Mouse (Mus musculus): ENCODE results near the gene Sez6l. TPM values are rescaled to one million over a fixed set of nuclear protein-coding genes. Genes with fewer than 3 reads are reported as not detected.

Sez6l gene
- total RNA-seq, 2 experiments from 2014 or later = 7.6 to 8.7 TPM

DNA sequence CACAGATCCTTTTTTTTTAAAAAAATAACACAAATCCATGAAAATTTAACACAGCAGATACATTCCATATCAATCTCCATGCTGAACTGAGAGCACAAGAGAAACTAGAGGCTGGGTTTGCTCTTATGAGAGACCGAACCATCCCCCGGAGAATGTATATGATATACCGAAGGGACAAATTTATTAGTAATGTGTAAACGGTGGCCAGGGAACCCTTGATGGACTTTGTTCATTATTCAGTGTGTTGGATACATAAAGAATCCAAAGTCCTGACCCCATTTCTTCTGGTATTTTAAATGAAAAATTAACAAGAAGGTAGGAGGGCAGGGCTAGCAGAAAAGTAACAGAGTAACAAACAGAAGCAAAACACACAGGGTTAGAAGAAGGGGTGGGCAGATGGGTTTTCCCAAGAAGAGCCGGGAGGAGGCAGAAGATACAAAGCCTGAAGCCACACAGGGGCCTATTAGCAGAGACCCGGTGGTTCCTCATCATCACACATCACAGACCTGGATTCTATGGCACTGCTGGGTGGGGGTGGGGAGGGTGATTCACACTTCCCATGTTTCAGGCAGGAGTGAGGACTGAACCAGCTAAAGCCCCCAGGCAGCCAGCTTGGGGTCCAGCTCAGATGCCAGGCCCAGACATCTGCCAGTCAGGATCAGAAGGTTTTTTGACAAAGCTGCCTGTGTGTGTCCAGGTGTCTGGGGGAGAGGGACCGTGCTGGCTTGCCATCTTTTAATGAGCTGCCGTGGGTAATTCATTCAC lies 76.9 kb downstream of the Sez6l start:
- DNase-seq (ENCODE audit: low spot score in 2 of 2) = no peak

DNA sequence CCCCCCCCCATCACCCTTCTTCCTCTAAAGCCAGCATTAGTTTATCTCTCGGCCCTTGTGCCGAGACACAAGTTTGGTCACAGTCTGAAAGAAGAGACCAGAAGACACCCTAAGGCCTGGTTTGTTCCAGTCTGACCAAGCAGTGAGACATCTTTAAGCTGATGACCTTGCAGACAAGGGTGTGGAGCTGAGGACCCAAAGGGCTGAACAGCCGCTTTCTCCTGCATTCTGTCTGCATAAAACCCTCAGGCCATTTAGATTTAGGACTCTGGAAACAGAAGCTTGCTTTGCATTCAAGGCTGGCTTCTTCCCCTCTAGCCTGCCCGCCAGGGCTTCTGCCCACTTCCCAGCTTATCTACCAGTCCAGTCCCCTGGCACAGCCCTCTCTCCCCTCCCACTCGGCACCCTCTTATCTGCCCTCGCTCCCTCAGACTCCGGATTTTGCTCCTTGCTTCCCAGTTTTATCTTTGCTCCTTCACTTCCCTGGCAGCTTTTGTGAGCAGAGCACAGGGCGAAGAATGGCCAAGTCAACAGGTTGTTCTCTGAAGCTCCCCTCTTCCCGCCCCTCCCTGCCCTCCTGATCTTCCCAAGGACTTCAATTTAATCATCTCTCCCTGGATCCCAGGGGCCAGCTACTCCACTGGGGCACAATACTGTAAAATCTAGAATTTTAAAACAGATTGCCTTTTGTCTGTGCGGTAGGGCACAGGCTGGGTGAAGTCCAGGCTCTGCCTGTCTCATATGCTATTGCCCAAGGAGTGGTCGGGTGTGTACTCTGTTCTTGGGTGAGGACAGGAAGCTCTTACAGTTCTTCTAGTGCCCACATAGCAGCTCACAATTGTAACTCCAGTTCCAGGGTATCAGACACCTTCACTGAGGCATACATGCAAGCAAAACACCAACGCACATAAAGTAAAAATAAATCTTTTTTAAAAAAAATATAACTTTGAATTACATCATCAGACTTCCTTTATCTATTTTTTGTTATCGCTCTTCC lies 77.8 kb downstream of the Sez6l start:
- DNase-seq (ENCODE audit: low spot score in 2 of 2) = no peak

GRCm38 (mm10) chr5:112496753-112497369 lies 80.1 kb downstream of the Sez6l start:
- DNase-seq (ENCODE audit: low spot score in 2 of 2) = no peak

DNA sequence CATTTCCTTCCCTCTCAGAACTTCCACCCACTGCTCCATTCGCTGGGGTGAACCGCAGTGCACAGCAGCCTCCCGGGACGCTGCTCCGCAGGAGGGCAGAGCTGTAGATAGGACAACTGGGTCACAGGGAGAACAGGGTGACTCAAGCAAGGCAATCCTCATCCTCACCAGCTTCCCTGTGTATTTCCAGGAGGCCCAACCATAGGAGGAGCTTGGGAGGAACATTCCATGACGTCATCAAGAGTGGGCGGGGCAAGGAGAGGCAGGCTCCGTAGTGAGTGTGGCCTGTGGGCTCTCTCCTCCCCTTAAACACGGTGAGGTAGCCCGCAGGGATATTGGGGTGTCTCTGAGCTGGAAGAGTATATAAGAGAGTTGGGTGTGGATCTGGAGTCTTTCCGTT lies 83.5 kb downstream of the Sez6l start:
- DNase-seq (ENCODE audit: low spot score in 2 of 2) = no peak

DNA sequence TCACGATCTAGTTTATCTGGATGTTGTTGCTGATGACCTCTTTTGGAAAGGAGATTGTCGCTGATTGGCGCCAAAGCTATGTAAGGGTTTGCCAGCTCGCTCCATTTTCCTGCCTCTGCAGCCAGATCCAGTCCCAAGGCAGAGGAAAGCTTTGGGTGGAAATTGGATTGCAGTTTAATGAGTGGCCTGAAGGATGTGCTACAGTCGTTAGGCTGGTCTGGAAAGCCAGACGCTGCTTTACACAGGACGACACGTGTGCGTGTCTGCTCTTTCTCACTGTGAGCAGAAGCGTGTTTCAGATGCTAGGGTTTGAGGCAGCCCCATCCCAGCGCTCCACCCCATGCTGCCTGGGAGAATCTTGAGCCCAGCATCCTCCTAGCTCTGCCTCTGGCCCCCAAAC lies 85.5 kb downstream of the Sez6l start:
- DNase-seq (ENCODE audit: low spot score in 2 of 2) = no peak

DNA sequence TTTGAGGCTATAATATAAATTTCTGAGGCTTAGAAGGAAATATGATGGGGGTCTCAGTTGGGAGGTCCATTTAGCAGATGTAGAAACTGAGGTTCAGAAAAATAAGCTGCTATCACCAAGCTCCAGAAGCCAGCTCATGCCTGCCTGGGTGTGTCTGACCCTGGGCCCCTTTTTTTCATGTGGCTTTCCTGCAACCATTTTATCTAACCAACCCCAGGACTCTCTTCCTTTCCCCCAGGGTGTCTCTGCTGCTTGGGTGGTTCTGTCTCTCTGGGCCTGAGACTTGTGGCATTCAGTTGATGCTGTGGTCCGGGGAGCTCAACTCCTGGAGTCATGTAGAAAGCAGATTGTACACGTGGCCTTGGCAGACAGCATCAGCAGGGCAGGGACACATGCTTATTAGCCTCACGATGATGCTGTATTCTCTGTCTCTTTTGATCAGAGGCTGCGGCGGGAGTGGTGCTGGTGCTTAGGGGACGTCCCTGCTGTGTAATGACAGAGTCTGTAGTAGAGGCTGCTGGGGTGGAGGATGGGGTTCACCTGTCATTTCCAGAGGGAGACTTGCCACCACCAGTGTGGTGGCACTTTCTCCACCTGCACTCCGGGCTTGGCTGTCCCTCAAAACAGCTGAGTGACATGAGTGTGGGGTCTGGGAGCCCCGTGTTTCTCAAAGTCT lies 88.7 kb downstream of the Sez6l start:
- DNase-seq (ENCODE audit: low spot score in 2 of 2) = no peak

DNA sequence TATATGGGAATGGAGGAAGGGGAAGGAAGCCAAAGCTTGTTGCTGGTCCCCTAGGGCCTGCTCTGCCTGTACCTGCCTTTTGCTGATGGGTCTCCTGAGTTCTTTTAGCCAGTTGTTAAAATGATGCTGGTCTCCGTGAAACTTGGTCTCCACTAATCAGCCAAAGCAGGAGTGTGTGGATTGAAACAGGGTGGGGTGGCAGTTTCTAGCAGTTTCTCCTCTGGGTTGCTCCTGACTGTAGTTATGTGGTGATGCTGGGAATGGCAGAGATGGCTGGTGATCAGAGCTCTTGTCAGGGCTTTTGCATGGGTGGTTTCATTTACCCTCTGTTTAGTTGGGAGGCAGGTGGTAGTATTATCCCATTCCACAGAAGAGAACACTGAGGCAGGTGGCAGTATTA lies 89.5 kb downstream of the Sez6l start:
- DNase-seq (ENCODE audit: low spot score in 2 of 2) = no peak

DNA sequence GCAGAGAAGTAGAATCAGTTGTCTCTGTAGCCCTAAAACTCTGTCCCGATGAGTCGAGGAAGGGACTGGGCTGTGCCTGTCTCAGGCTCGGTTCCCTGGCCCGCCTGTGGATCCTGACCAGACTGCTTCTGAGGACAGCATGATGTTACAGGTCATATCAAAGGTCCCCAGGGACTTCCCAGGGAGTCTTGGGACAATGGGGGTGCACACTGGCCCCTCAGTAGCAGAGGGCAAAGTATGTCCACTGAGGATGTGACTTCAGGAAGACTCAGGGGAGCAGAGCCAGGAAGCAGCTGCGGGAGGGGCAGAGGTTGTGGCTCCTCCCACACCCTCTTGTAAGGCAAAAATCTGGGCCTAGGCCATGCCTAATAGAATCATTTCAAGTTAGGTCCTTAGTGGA lies 90.6 kb downstream of the Sez6l start:
- DNase-seq (ENCODE audit: low spot score in 2 of 2) = no peak

DNA sequence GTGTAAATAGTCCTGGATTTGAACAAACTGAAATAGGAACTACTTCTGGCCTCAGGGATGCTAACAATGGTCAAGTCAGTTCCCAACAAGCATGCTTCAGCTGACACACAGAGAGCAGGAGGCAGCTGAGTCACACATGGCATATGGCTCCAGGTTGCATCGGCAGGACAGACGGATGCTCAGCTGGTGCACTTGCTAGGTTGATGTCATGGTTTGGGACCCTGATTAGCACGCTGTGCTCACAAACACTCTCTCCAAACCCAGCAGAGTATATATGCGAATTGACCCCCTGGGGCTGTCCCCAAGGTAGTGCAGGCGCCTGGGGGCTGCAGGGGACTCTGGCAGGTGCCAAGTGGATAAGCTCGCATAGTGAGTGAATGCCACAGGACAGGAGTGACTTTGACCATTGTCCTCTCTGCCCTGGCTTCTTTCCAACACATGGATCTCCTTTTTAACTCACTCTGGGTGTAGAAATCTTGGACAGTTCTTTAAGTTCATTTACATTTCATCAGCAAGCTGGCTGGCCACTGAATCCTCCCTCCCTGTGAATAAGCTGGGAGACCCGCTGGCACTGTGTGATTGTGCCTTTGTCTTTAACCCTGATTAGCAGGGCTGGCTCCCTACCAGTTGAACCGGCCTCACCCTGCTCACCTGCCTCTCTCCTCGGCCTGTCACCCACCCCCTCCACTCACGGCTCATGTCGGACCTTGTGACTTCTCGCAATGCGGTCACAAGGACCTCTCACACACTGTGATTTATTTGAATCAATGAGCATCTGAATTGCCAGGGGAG lies 91.9 kb downstream of the Sez6l start:
- DNase-seq (ENCODE audit: low spot score in 2 of 2) = no peak

DNA sequence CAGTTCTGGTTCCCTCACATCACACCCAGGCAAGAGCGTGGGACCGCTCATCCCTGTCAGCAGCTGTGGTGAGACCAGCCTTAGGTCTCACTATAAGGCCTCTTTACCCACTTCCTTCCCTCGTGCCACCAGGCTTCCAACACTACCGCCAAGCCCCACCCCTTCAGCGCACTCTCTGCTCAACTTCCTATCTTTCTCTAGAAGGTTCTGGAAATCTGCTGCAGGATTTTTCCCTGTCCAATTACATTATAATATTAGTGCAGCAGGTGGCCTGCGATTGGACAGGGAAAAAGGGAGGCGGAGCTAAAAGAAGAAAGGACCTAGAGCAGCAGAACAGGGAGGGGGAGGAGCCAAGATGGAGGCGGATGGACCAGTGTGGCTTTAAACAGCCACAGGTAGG lies 94.0 kb downstream of the Sez6l start:
- DNase-seq (ENCODE audit: low spot score in 2 of 2) = no peak

GRCm38 (mm10) chr5:112482551-112482950 lies 94.4 kb downstream of the Sez6l start:
- DNase-seq (ENCODE audit: low spot score in 2 of 2) = no peak

GRCm38 (mm10) chr5:112481946-112482410 lies 95.0 kb downstream of the Sez6l start:
- DNase-seq (ENCODE audit: low spot score in 2 of 2) = no peak

GRCm38 (mm10) chr5:112473453-112473852 lies 103.5 kb downstream of the Sez6l start:
- no peak for DNase-seq (ENCODE audit: low spot score in 2 of 2)

DNA sequence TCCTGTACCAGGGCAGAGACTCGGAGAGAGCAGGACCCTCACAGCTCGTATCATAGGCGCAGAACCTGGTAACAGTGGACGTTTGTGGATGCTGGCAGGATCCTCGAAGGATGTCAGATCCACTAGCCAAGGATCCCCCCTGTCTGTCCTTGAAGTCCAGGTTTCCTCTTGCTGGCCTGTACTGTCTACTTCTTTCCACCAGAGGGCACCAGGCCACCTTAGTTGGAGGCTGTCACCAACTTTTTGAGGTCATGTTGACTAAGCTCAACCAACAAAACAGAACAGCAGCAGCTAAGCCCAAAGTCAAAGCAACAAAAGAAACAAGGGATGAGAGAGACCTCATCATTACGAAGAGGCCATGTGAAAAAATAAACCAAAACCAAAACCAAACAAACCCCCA lies 106.8 kb downstream of the Sez6l start:
- no peak for DNase-seq (ENCODE audit: low spot score in 2 of 2)

DNA sequence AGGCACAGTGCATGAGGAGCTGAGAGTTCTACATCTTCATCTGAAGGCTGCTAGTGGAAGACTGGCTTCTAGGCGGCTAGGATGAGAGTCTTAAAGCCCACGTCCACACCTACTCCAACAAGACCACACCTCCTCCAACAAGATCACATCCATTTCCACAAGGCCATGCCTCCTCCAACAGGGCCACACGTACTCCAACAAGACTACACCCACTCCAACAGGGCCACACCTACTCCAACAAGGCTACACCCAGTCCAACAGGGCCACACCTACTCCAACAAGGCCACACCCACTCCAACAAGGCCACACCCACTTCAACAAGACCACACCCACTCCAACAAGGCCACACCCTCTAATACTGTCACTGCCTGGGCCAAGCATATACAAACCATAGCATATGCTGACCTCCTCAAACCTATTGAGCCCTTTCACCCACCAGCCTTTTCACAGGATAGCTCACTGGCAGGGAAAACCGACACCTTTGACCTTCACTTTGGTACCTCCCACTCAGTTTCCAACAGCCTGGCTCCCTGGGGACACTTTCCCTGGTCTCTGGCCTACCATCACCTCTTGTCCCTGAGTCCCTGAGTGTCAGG lies 107.9 kb downstream of the Sez6l start:
- no peak for DNase-seq (ENCODE audit: low spot score in 2 of 2)

DNA sequence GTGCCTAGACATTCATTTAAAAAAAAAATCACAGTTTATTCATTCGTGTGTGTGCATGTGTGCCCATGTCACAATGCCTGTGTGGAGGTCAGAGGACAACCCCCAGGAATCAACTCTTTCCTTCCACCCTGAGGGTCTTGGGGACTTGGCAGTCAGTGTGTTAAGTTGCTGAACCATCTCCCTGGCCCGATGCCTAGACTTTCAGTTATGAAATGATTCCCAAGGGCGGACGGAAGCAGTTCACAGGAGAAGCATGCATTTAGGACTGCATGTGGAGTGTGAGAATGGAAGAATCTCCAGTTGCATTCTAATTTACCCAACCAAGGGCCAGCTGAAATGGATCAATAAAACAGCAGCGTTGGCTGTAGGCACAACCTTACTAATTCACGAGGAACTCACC lies 110.7 kb downstream of the Sez6l start:
- DNase-seq (ENCODE audit: low spot score in 2 of 2) = no peak

GRCm38 (mm10) chr5:112459903-112460302 lies 117.1 kb downstream of the Sez6l start:
- DNase-seq (ENCODE audit: low spot score in 2 of 2) = no peak

GRCm38 (mm10) chr5:112454966-112455555 lies 121.9 kb downstream of the Sez6l start:
- DNase-seq (ENCODE audit: low spot score in 2 of 2) = no peak

- DNase-seq (ENCODE audit: low spot score in 2 of 2) = no peak
Observed at GRCm38 (mm10) chr5:112453088-112453487, 123.9 kb downstream of the Sez6l start.
